Mouse (Mus musculus) right cerebral cortex, postnatal 4 days (tissue): ENCODE data around the gene Morn1.

Source experiments
- DNase-seq: peaks from one replicate; pipeline ENCODE4 v3.0.0-alpha.2; 2022

Gene Morn1

DNA sequence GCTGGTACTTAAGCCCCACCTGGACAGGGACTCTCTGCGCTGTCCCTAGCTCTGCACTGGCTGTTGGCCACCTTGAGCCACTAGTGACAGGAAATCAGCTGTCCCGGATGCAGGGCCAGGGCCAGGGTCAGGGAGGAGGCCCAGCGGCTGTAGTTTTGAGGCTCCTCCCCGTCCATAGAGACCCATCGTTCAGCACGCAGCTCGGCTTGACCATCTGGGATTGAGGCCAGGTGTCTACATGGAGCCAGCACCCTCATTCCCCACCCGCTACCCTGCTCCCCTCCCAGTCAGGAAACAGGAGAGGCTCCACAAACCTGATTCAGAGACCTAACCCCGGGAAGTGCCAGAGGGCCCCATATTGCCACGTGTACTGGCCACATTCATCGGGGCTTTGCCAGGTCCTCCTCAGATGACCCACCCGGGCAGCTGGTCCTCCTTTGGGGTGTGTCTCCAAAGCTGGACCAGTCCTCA is 54.5 kb downstream of the Morn1 start:
- no peak for DNase-seq

DNA sequence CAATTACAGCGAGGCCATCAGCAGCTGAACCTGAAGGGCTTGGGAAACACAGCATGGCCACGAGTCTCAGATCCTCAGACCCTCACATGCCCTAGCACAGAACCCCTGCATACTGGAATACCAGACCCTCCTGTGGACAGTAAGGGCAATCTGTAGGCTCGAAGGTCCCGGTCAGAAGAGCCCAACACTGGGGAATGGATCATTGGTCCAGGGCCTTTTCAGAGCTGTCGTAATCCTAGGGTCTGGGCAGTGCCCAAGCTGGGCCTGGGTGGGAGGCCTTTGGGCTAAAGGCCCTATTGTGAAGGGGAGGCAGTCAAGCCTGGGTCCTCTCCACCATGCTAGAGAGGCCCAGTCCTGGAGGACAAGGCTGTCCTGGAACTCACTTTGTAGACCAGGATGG is 56.5 kb downstream of the Morn1 start:
- DNase-seq: no peak

DNA sequence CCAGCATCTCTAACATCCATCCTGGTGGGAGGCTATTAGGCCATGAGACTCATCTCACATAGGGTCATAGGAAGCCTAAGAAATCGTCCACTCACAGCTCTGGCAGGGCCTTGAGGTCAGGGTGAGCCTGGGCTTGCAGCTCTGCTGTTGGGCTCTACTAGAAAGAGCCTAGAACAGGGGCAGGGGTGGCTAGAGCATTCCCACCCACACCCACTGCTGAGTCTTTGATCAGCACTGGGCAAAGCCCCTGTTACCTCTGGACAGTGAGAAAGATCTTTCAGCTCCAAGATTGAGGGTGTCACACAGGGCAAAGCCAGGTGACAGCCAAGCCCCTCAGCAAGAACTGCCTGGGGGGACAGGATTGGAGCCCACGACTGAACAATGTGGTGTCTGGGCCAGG is 57.0 kb downstream of the Morn1 start:
- DNase-seq: no peak

DNA sequence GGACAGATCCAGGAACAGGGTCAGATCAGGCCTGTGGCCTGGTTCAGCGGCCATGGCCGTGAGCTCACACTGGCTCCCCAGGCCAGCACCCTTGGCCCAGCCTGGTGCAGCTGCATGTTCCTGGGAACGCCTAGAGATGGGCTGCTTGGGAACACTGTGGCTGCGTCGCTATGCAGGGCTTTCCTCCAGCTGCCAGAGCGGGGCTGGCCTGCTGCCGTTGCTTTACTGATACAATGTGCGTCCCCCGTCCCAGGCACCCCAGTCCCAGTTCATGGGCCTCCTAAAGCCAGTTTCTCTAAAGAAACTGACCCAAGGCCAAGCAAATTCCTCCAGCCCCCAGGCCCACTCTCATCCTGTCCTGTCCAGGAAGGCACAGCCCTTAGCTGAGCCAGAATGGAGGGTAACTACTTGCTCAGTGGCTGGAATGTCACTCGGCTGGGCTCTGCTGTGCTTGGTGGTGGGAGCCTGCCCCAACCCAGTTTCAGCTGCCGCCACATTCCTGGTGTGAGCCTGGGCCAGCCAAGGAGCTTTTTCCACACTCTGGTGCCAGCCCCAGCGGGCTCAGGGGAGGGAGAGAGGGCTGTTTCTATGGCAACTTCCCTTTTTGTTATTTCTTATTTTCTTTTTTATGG is 57.6 kb downstream of the Morn1 start:
- peak; percentile 58 for DNase-seq

DNA sequence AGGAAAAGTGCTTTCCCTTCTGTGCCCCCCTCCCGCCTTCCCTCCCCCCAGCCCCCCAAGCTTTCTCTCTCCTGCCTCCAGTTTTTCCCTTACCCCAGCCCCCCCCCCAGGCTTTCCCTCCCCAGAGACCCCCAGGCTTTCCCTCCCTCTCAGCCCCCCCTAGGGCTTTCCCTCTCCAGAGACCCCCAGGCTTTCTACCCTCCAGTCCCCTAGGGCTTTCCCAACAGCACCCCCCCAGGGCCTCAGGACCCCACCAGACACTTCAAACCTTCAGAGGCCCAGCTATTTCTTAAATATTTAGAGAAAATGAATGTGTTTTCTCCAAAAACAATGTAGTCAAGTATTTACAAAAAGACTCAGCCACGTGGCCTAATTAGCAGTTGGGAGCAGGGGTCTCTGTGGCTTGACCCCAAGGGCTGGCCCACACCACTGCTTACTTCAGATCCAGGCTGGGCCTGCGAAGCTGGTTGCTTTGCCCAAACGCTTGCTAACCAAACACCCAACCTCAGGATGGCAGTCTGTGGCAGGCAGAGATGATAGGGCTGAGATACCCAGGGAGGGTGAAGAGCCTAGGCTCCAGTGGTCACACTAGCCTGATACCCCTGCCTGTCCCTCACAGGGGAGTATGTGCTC is 58.3 kb downstream of the Morn1 start:
- no peak for DNase-seq

DNA sequence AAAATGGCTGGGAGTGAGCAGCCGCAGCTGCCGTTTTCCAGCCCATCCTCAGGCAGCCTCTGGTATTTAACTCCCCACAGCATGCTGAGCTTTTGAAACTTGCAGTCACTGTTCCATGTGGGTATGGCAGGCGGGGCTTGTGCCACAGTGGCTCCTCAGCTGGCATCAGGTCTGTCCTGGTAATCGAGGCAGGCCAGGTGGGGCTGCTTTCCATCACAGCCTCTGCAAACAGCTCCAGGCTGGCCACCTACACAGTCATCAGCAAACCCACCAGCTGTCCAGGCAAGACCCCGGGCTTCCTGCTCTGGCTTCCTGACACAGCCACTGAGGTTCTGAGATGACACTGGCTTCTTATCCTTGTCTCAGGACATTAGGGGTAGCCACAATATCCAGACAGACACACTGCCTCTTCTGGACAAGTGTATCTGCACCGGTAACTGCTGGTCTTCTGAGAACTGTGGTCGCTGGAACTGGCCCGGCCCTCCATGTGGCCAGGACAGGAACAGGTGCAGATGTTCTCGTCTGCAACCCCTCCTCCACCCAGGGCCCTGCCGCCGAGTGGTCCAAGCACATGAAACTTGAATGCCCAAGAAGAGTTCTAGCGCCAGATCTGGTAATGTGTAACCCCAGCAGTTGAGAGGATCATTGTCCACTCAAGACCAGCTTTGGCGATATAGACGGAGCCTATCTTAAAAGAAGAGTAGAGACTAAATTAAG is 59.9 kb downstream of the Morn1 start:
- no peak for DNase-seq

DNA sequence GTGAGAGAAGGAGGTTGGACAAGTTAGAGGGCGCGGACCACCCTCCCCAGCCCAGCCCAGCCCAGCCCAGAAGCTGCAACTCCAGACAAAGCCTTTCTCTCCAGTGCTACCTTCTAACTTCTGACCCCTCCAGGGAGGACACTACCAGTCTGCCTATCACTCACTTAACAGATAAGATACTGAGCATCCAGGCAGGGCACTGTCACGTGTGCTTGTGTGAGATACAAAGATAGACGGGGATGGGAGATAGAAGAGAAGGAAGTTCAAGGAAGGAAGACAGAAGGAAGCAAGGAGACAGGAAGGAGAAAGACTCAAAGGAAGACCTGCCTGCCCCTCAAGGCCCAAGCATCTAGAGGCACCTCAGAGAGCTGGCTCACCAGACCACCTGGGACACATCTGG is 62.1 kb downstream of the Morn1 start:
- DNase-seq: no peak

DNA sequence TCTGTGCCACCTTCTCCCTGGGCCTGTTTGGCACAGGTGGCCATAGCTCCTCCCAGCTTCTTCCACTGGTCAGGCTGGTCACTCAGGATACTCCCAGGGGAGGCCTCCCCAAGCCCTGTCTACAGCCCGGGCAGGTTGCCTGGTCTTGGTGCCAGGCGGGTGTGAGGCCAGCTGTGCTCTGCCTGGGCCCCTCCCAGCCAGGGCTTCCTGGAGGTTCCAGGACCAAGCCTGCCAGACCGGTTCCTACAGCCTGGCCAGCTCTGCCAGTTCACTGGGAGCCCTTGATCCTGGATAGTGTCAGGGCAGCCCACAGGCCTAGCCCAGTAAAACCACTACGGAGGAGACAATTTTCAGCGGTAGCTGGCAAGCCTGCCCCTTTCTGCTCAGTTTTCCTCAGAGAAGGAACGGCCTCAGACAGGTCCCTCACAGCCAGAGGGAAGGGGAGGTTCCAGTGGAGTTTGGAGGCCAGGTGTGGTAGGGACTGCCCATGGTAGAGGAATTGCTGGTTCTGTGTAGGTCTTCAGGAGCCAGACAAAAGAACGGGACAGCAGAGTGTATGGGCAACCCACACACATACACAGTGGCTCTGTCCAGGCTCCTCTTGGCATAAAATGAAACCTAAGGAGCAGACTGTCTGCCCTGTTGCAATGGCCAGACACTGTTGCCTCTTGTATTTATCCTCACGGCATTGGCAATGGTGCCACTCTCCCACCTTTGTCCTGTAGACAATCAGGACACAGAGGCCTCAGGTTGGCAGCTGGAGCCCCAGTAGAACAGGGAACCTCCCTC is 62.7 kb downstream of the Morn1 start:
- DNase-seq: no peak

DNA sequence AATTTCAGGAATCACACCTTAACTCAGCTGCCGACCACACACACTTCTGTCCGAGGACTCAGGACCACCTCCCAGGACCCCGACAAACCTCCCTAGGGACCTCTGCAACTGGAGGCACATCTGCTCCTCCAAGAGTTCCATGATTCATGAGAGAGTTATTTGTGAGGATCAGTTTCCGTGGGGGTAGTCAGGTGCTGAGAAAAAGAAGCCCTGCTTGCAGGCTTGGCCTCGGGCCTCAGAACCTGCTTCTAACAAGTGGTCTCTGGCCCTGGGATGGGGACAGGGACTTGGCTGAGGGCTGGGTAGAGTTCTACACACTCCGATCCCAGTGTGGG is 63.5 kb downstream of the Morn1 start:
- no peak for DNase-seq

DNA sequence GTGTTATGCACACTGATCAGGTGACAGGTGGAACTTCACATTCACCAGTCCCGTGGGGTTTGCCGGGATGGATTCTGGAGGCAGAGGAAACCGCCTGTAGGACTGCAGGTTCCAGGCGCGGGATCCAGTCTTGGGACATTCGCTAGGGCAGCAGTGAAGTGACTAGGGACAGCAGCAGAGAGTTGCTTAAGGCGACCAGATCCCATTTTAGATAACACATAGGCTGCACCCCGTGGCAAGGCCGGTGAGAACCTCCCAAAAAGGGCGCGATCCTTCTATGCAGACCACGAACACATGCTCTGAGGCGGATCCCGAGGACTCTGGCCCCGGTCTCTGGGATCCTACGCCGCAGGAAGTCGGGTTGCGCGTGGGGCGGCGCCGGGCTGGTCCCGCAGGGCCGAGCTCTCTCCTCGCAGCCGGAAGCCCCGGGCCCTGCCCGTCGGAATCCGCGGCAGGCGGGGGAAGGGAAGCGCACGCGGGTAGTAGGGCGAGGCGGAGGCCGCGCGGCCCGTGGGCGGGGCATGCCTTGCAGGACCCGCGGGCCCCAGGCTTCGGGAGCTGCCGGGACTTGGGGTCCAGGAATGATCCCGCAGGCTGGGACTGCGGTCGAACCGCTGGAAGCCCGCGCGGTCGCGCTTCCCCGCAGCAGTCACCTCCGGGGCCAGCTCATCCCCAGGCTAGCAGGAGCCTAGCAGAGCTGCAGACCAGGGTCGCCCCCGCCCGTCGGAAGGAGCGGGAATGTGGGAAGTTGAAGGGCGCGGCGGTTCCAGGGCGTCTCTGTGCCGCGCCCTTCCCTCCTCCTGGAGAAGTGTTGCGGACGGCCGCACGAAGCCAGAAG is 64.1 kb downstream of the Morn1 start:
- peak; percentile 67 for DNase-seq

DNA sequence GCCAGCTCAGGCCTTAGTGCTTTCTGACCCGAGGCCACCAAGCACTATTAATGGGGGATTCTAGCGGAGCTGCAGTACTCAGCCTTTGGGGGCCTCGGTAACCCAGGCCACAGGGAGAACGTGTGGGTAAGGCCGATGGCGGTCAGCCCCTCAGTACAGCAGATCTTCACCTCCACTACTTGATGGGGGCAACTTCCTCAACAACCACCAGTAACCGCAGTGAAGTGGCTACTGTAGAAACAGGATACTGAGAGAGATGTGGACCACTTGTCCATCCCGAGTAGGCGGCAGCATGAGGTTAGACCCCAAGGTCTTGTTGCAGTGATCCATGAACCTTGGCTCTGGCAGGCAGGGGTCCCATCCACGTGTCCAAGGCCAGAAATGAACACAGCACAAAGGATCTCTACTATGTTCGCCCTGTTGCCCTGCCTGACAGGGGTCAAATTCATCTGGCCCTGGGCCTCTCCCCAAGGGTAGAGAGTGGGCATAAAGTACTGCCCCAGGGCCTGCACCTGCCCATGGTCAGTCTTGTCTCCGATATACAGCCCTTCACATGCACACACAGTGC is 64.9 kb downstream of the Morn1 start:
- DNase-seq: no peak

DNA sequence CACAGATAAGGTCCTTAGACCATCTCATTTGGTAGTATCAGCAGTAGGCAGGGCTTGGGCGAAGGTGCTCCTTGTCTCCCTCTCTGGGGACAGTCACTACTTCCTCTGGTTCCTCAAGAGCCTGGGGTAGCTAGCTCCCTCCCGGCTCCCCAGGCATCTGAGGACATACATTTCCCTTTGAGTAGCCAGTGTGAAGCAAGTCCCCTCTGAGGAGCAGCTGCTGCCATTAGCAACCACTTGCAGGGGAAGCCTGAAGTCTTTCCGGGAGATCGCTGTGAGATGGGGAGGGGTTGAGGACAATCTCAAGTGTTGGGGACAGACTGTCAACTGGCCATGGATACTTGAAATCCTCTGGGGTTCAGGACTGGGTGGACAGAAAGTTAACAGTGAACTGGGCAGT is 65.5 kb downstream of the Morn1 start:
- no peak for DNase-seq

DNA sequence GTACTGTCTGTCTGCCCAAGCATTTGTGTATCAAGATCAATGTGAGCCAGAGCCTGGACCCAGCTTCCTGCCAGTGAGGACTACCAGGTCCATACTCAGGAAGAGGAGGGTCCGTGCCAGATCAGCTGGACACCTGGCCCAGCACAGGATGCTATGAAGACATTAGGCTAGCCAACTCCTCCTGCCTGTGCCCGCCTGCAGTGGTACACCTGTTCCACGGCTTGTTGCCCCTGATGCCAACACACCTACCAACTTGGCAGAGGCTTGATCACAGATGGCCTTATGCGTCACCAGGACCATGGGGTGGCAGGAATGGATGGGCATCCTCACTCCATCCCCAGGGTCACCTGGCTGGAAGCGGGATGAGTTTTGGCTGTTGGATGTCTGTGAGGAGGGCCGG is 66.1 kb downstream of the Morn1 start:
- no peak for DNase-seq

DNA sequence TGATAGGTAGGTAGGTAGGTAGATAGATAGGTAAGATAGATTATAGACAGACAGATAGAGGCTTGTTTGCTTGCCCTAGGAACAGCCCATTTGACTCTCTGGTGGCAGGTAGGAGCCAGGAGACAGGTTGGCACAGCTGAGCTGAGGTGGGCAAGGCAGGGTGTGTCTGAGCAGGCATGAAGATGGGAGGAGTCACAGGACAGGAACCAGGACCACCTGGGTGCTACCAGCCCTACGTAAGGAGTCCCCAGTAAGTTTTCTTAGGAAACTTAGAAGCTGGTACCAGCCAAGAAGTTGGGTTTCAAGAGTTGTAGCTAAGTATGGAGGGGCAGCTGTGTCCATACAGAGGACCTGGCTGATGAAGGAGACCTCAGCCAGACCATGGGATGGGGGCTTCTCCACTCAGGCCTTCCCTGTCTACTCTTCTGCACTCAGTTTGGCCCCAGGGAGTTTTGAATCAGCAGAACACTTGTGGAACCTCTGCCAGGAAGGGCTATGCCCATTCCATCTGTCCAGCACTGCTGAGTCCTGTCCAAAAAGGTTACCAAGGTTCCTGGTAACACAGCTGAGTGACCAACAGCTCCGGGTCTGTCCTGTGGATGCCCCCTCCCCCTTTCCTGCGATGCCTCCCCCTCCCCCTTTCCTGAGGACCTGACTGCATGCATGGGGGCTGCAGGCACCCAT is 67.2 kb downstream of the Morn1 start:
- DNase-seq: no peak

DNA sequence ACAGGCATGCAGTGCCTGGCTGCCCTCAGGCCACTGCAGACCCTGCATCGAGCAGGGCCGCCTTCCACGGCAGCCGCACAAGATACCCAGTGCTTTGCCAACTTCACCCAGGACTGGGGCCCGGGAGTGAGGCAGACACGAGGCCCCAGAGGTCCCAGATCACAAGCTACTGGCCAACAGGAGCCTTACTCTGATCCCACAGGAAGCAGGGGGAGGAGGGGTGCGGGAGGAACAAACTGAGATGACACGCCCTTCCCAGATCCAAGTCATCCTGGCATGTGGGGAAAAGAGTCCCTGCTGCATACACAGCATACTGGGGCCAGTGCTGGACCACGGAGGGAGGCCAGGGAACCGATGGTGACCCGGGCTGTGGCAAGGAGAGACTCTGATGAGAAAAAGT is 68.6 kb downstream of the Morn1 start:
- no peak for DNase-seq

DNA sequence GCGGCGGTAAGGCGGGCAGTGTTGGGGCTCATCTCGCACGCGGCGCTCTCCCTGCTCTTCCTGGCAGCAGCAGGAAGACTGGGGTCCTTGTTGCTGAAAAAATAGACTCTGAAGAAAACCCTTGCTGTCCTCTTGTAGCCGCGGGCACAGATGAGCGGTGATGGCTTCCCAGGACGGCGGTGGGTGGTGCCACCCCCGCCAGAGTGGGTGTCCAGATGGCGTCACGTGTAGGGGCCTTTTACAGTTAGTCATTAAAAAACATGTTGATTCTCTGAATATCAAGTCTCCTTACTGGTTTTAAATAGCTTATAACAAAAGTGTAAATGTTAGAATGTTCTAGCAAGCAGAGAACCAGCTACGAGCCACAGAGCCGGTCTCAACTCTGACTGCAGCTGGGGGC is 70.4 kb downstream of the Morn1 start:
- DNase-seq: no peak

DNA sequence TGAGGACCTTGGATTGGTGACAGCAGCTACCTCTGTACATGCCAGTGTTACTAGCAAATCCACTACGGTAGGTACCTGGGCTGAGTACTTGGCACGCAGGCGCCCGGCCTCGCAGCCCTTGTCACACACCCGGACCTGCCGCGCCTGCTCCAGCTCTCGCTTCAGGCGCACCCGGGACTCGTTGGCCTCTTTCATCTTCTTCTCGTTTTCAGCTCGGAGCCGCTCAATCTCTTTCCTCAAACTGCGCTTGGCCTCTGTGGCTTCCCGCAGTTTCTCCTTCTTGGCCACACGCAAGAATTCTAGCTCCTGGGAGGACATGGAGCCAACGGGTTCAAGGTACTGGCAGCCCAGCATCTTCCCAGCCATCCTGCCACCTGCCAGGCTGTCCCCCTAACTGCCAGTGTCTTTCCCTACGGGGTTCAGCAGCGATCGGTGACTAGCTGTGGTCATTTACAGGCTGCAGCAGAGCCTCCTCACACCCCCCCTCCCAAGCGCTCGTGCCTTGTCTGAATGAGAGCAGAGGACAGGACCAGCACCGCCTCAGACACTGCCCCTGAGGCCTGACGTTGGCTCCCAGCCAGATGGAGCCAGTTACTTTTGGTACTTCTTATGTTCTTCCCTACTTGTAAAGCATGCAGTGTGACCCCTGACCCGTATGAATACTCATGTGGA is 71.6 kb downstream of the Morn1 start:
- DNase-seq: no peak

DNA sequence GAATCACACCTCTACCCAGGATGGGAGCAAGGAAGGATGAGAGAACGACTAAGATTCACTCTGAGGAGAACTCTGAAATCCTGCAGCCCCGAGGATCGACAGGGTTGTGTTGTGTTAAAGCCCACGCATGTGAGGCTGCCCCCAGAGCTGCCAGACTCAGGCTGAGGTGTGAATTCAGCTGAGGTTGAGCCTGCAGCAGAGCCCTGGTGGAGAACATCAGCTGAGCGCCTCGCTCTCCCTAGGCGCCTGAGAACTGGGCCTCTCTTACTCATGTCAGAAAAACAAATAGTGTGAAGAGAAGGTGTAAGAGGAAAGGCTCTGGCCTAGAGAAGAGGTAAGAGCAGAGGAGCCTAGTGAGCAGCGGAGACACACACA is 72.2 kb downstream of the Morn1 start:
- no peak for DNase-seq

DNA sequence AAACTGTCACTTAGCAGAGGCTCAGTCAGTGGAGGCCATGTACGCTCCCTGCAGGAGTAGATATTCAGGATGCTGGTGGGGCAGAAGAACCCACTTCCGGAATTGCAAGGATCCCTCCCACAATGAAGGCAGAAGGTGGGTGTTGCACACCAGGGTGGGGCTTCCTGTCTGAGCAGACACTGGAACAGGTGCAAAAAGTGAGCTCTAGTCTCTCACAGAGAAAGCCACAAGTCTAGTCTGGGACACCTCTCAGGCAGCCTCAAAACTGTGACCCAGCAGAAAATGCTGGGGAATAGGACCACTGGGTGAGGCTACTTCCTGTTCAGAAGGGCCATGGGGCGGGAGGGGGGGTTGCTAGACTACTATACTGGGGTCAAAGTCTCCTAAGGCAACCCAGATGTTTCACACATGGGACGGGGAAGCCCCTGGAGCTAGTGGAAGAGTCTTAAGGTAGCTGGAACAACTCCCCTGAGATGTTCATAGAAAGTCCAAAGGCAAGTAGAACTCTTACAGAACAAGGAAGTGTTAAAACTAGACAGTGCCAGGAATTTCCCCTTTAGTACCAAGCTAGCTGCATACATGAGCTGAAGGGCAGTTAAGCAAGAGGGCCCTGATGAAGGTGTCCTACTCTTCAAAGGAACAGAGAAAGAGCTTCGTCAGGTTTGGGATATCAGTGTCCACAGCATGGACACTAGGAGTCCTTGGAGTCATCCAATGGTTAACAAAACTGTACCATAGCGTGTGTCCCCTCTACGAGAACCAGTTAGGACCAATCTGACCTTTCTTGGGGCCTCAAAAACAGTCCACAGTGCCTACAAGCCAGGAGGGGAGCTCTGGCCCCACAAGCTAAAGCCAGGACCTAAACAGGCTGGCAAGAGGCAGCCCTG is 76.3 kb downstream of the Morn1 start:
- DNase-seq: no peak

DNA sequence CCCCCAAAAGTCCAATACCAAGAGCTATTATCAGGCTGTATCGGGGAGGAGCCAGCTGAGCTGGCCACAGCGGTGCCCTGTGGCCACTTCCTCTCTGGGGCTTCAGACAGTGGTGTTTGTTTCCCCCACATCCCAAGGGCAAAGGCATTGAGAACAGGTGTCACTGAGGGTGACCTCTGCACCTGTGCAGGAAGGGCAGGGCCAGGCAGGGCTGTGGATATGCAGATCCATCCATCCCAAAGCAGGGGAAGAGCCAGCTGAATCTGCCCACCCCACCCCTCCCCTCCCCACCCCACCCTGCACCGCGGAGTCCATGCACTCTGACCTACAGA is 76.9 kb downstream of the Morn1 start:
- DNase-seq: no peak
